Mouse (Mus musculus) CH12.LX (cell line): ENCODE results near the gene Bcl11a. TPM values are rescaled to one million over a fixed set of nuclear protein-coding genes. Genes with fewer than 3 reads are reported as not detected.

Experiments
- DNase-seq: peaks from one replicate; pipeline ENCODE4 v3.0.0-alpha.2; 2013; ENCODE audit errors: extremely low read depth
- H3K27ac ChIP-seq: 2 replicates; pipeline ENCODE4 v1.5.1; 2012; ENCODE audit warnings: low read depth, mild to moderate bottlenecking, control low read depth, moderate library complexity; ENCODE audit not compliant: insufficient read depth
- H3K27me3 ChIP-seq: replicated peaks from 2 replicates; pipeline ENCODE3; 2012; ENCODE audit warnings: inconsistent platforms
- H3K36me3 ChIP-seq, 2 experiments: replicated peaks in 1 of 2; 2 replicates each; pipeline versions ENCODE3 to v1.6.1; 2012; ENCODE audit warnings: inconsistent platforms in 1 of 2, low read length in 1 of 2, mild to moderate bottlenecking in 1 of 2, mixed read lengths in 1 of 2, moderate library complexity in 1 of 2; ENCODE audit not compliant: control insufficient read depth in 1 of 2, insufficient read depth in 1 of 2
- H3K4me1 ChIP-seq, 2 experiments: 2 replicates each; pipeline ENCODE4 v1.6.1; 2012; ENCODE audit warnings: inconsistent platforms in 1 of 2, moderate library complexity in 1 of 2; ENCODE audit not compliant: insufficient read depth in 2 of 2, control insufficient read depth in 1 of 2
- H3K4me2 ChIP-seq: 2 replicates; pipeline ENCODE4 v1.6.1; 2012; ENCODE audit warnings: low read depth, mild to moderate bottlenecking, control low read depth; ENCODE audit not compliant: poor library complexity, insufficient read depth, severe bottlenecking
- H3K4me3 ChIP-seq, 3 experiments: fragments of 150-350 bp in 1 of 3; sonication (generic) in 1 of 3; replicated peaks in 1 of 3; 2 replicates each; pipeline versions ENCODE3 to v1.5.1; 2011 to 2012; ENCODE audit warnings: low read depth in 2 of 3, low read length in 2 of 3, mild to moderate bottlenecking in 2 of 3, moderate library complexity in 2 of 3, control low read depth in 1 of 3, improper control_type of control experiment in 1 of 3, inconsistent platforms in 1 of 3, mixed read lengths in 1 of 3; ENCODE audit not compliant: poor library complexity in 1 of 3
- H3K79me2 ChIP-seq: replicated peaks from 2 replicates; pipeline ENCODE4 v1.6.1; 2012; ENCODE audit warnings: mild to moderate bottlenecking, moderate library complexity; ENCODE audit not compliant: control insufficient read depth, poor library complexity, insufficient read depth, severe bottlenecking; ENCODE audit errors: extremely low read depth
- H3K9ac ChIP-seq: 2 replicates; pipeline ENCODE4 v1.6.1; 2012; ENCODE audit warnings: low read depth, mild to moderate bottlenecking, control low read depth, moderate library complexity; ENCODE audit not compliant: insufficient read depth
- H3K9me3 ChIP-seq: replicated peaks from 2 replicates; pipeline ENCODE3; 2012; ENCODE audit warnings: low read length, inconsistent platforms, mixed read lengths
- CTCF ChIP-seq, 2 experiments: IDR thresholded peaks in 1 of 2; conservative IDR thresholded peaks in 1 of 2; 2 replicates each; pipeline ENCODE4 v1.5.1; 2011 to 2012; ENCODE audit warnings: low read depth in 2 of 2, low read length in 2 of 2, improper control_type of control experiment in 1 of 2, inconsistent platforms in 1 of 2, mild to moderate bottlenecking in 1 of 2, moderate library complexity in 1 of 2
- ELF1 ChIP-seq: IDR thresholded peaks from 2 replicates; pipeline ENCODE4 v1.6.1; 2014; ENCODE audit warnings: low read depth, mild to moderate bottlenecking, inconsistent platforms, low read length, improper control_type of control experiment
- HCFC1 ChIP-seq: IDR thresholded peaks from 2 replicates; pipeline ENCODE4 v1.6.1; 2012; ENCODE audit warnings: low read depth, mild to moderate bottlenecking, inconsistent platforms, low read length, improper control_type of control experiment
- IRF4 ChIP-seq: IDR thresholded peaks from 2 replicates; pipeline ENCODE4 v1.6.1; 2014; ENCODE audit warnings: low read depth, mild to moderate bottlenecking, inconsistent platforms, low read length, improper control_type of control experiment
- JUN ChIP-seq: IDR thresholded peaks from 2 replicates; pipeline ENCODE4 v1.6.1; 2011; ENCODE audit warnings: low read depth, mild to moderate bottlenecking, low read length, improper control_type of control experiment, moderate library complexity; ENCODE audit not compliant: insufficient read depth
- JUND ChIP-seq: conservative IDR thresholded peaks from 2 replicates; pipeline ENCODE4 v1.6.1; 2011; ENCODE audit warnings: low read depth, low read length, improper control_type of control experiment
- MEF2A ChIP-seq: IDR thresholded peaks from 2 replicates; pipeline ENCODE4 v1.6.1; 2014; ENCODE audit warnings: low read depth, mild to moderate bottlenecking, inconsistent platforms, low read length, improper control_type of control experiment, borderline replicate concordance
- MXI1 ChIP-seq: IDR thresholded peaks from 2 replicates; pipeline ENCODE4 v1.6.1; 2011; ENCODE audit warnings: mild to moderate bottlenecking, low read depth, low read length, improper control_type of control experiment
- NELFE ChIP-seq: IDR thresholded peaks from 2 replicates; pipeline ENCODE4 v1.6.1; 2011; ENCODE audit warnings: low read depth, low read length, improper control_type of control experiment
- PAX5 ChIP-seq: IDR thresholded peaks from 2 replicates; pipeline ENCODE4 v1.6.1; 2012; ENCODE audit warnings: low read length, inconsistent platforms, mixed read lengths
- POLR2A ChIP-seq: IDR thresholded peaks from 2 replicates; pipeline ENCODE4 v1.6.1; 2011; ENCODE audit warnings: low read depth, mild to moderate bottlenecking, improper control_type of control experiment, low read length
- RAD21 ChIP-seq: IDR thresholded peaks from 2 replicates; pipeline ENCODE4 v1.6.1; 2011; ENCODE audit warnings: low read depth, mild to moderate bottlenecking, low read length, improper control_type of control experiment, moderate library complexity
- RCOR1 ChIP-seq: conservative IDR thresholded peaks from 2 replicates; pipeline ENCODE4 v1.6.1; 2012; ENCODE audit warnings: low read depth, mild to moderate bottlenecking, inconsistent platforms, low read length, improper control_type of control experiment
- SMC3 ChIP-seq: IDR thresholded peaks from 2 replicates; pipeline ENCODE4 v1.6.1; 2011; ENCODE audit warnings: low read depth, low read length, improper control_type of control experiment
- TCF12 ChIP-seq: IDR thresholded peaks from 2 replicates; pipeline ENCODE4 v1.6.1; 2014; ENCODE audit warnings: low read depth, mild to moderate bottlenecking, inconsistent platforms, low read length, improper control_type of control experiment
- UBTF ChIP-seq: IDR thresholded peaks from 2 replicates; pipeline ENCODE4 v1.6.1; 2012; ENCODE audit warnings: low read depth, mild to moderate bottlenecking, inconsistent platforms, low read length, improper control_type of control experiment, moderate library complexity
- ZKSCAN1 ChIP-seq: IDR thresholded peaks from 2 replicates; pipeline ENCODE4 v1.6.1; 2012; ENCODE audit warnings: low read depth, inconsistent platforms, low read length, improper control_type of control experiment, borderline replicate concordance
- ZMIZ1 ChIP-seq: IDR thresholded peaks from 2 replicates; pipeline ENCODE4 v1.6.1; 2012; ENCODE audit warnings: low read depth, mild to moderate bottlenecking, inconsistent platforms, low read length, improper control_type of control experiment
- dilution Hi-C: fragments of 300-500 bp; cut with MboI; formaldehyde crosslinking; loops from 2 replicates; pipeline ENCODE4 v1.14.3; 2020; ENCODE audit warnings: low sequenced_read_pairs; ENCODE audit not compliant: extremely low pct_unique_long_range_greater_than_20kb, extremely low pct_ligation_motif_present
- in situ Hi-C: fragments of 300-500 bp; cut with MboI; formaldehyde crosslinking; loops from 3 replicates; pipeline ENCODE4 v1.14.3; 2019; ENCODE audit warnings: low sequenced_read_pairs, low pct_ligation_motif_present, low pct_unique_long_range_greater_than_20kb, mixed read lengths
- polyA plus RNA-seq: library from polyadenylated mRNA; unstranded; fragments of >175 nt; gene quantifications from 2 replicates; pipeline ENCODE4 v1.2.1, GENCODE M21; 2012; ENCODE audit warnings: low read depth; ENCODE audit not compliant: insufficient read length
- total RNA-seq, 2 experiments: library from RNA; depleted of rRNA; stranded (reverse); fragments of 300-350 nt in 1 of 2; fragments of >200 nt in 1 of 2; gene quantifications; 2 replicates each; pipeline ENCODE4 v1.2.3; 2012 to 2014

Gene Bcl11a
- total and polyA plus RNA-seq, 3 experiments, result 6.8 to 57.9 (median 13.9) TPM

GRCm38 (mm10) chr11:24217741-24218333, 140.0 kb downstream of the Bcl11a start:
- H3K79me2 ChIP-seq, result no peaks in the 10 kb centered on the region
- peaks cover 1 to 16% of the 10 kb centered on the region in 2 experiments; a peak in 2 of 4 replicates for H3K4me1 ChIP-seq
- no peak overlapping the region for H3K4me2 ChIP-seq
- dilution Hi-C loops, result no loop called here
- no peak overlapping the region for H3K9ac ChIP-seq
- H3K36me3 ChIP-seq, result peaks cover 0 to 2% of the 10 kb centered on the region in 2 experiments
- no peak overlapping the region for H3K27ac ChIP-seq
- H3K4me3 ChIP-seq, result no peak overlapping the region
- peak in 1 of 2 experiments; percentile 47; a peak in 2 of 4 replicates for TF ChIP-seq CTCF (conservative IDR thresholded peaks at IDR 0.05 in 1 of 2, IDR thresholded peaks at IDR 0.05 in 1 of 2; ENCODE audit: low read depth in 2 of 2, low read length in 2 of 2)
- no peak for TF ChIP-seq MXI1
- TF ChIP-seq RAD21, result peak; percentile 52
- TF ChIP-seq SMC3, result peak; percentile 56
- in situ Hi-C loops, result no loop called here
- no peak for DNase-seq
- no peaks in the 10 kb centered on the region for H3K27me3 ChIP-seq
- H3K9me3 ChIP-seq, result no peaks in the 10 kb centered on the region

- H3K4me3 ChIP-seq, result no peak overlapping the region
- no peaks in the 10 kb centered on the region for H3K9me3 ChIP-seq
- no peak for DNase-seq
- H3K27ac ChIP-seq, result no peak overlapping the region
- H3K4me1 ChIP-seq, result peaks cover 0 to 4% of the 10 kb centered on the region in 2 experiments; a peak in 1 of 4 replicates
- no peak overlapping the region for H3K4me2 ChIP-seq
- dilution Hi-C loops (no loop called here), in situ Hi-C loops (no loop called here)
- H3K9ac ChIP-seq, result no peak overlapping the region
- H3K79me2 ChIP-seq, result no peaks in the 10 kb centered on the region
- no peaks in the 10 kb centered on the region for H3K27me3 ChIP-seq
- TF ChIP-seq UBTF, result no peak
- no peak for TF ChIP-seq IRF4
- TF ChIP-seq HCFC1, result no peak
- no peak for TF ChIP-seq ZMIZ1
- no peak for TF ChIP-seq MEF2A
- no peak for TF ChIP-seq NELFE
- TF ChIP-seq MXI1, result no peak
- no peak for TF ChIP-seq ELF1
- no peak for TF ChIP-seq PAX5
- no peak for TF ChIP-seq JUND
- TF ChIP-seq ZKSCAN1, result no peak
- no peak for TF ChIP-seq RCOR1
- no peak for TF ChIP-seq JUN
- TF ChIP-seq POLR2A, result no peak
- no peak for TF ChIP-seq TCF12
- peaks cover 0 to 2% of the 10 kb centered on the region in 2 experiments for H3K36me3 ChIP-seq
Observed at GRCm38 (mm10) chr11:24221601-24222307, 143.9 kb downstream of the Bcl11a start.

Other genes with a start within 250 kb of the Bcl11a start
- 13.3 and 13.6 TPM in 2 replicates for gene Papolg, start 182.8 kb upstream of the Bcl11a start, total RNA-seq (2012; rRNA removed)
- gene Papolg, start 182.8 kb upstream of the Bcl11a start, total RNA-seq (2014; rRNA removed), result 23.0 and 23.1 TPM in 2 replicates
- 15.3 and 15.7 TPM in 2 replicates for gene Papolg, start 182.8 kb upstream of the Bcl11a start, polyA plus RNA-seq
- gene A830031A19Rik, start 3.0 kb upstream of the Bcl11a start, total RNA-seq (2012; rRNA removed), result not detected in 2 replicates
- not detected in 2 replicates for gene A830031A19Rik, start 3.0 kb upstream of the Bcl11a start, total RNA-seq (2014; rRNA removed)
- gene A830031A19Rik, start 3.0 kb upstream of the Bcl11a start, polyA plus RNA-seq, result not detected in 2 replicates